In genomic region chr2:51278356-51278755, GRCm38 (mm10) we compare ENCODE assay signal across 28 mouse cellular contexts.
DNase-seq lines count a peak whose midpoint lies in the region; ATAC-seq lines count a peak whose summit lies in the region.
"Had no signal": no experiment of that assay in that cellular context is flagged by ENCODE, and none has a peak within 500 bp of the region (broad histone marks: within the 10 kb centered on the region; RNA-seq: fewer than 3 reads in every experiment).

No protein-coding gene starts in this region.

- H3K4me3 ChIP-seq in embryonic facial prominence, embryonic 14.5 days (ENCODE audit: low read depth, low read length) = no peak overlapping the region
- H3K4me3 ChIP-seq in embryonic facial prominence, embryonic 10.5 days = no peak overlapping the region
- no peak overlapping the region for H3K4me3 ChIP-seq in embryonic facial prominence, embryonic 15.5 days (replicated peaks)
- H3K4me3 ChIP-seq: forebrain, embryonic 10.5 days; forebrain, embryonic 13.5 days had no signal

- no peak for ATAC-seq in embryonic facial prominence, embryonic 14.5 days (ENCODE audit: low read depth)
- no peak for ATAC-seq in embryonic facial prominence, embryonic 15.5 days (ENCODE audit: insufficient number of reproducible peaks, low FRiP score, low TSS enrichment, low read depth)
- ATAC-seq: activated CD4-positive, CD25-positive, alpha-beta regulatory T cell, adult 4 months; CD4-positive, CD25-positive, alpha-beta regulatory T cell, adult 4 months; forebrain, embryonic 13.5 days; forebrain, embryonic 16.5 days; hindbrain, postnatal 0 days; inflammation-experienced regulatory T-cells, adult 6 months; intestine, embryonic 16.5 days had no signal

- no peaks in the 10 kb centered on the region for H3K36me3 ChIP-seq in embryonic facial prominence, embryonic 14.5 days (ENCODE audit: control insufficient read depth, insufficient read depth, low read length)
- H3K36me3 ChIP-seq in embryonic facial prominence, embryonic 10.5 days (replicated peaks) = no peaks in the 10 kb centered on the region
- H3K36me3 ChIP-seq in embryonic facial prominence, embryonic 15.5 days = no peaks in the 10 kb centered on the region
- H3K36me3 ChIP-seq: forebrain, embryonic 10.5 days had no signal

- H3K9me3 ChIP-seq in embryonic facial prominence, embryonic 14.5 days (ENCODE audit: control insufficient read depth, low read length) = no peaks in the 10 kb centered on the region
- no peaks in the 10 kb centered on the region for H3K9me3 ChIP-seq in embryonic facial prominence, embryonic 10.5 days
- no peaks in the 10 kb centered on the region for H3K9me3 ChIP-seq in embryonic facial prominence, embryonic 15.5 days (replicated peaks)
- H3K9me3 ChIP-seq: forebrain, embryonic 10.5 days; forebrain, embryonic 13.5 days had no signal

- H3K4me1 ChIP-seq in embryonic facial prominence, embryonic 14.5 days (ENCODE audit: control insufficient read depth, insufficient read depth, low read length) = peaks cover 17% of the 10 kb centered on the region
- peaks cover 2% of the 10 kb centered on the region; the same call in 1 of the 2 replicates for H3K4me1 ChIP-seq in embryonic facial prominence, embryonic 10.5 days
- peaks cover 17% of the 10 kb centered on the region; the same call in 1 of the 2 replicates for H3K4me1 ChIP-seq in embryonic facial prominence, embryonic 15.5 days
- H3K4me1 ChIP-seq: forebrain, embryonic 10.5 days; forebrain, embryonic 13.5 days had no signal

- no peaks in the 10 kb centered on the region for H3K27me3 ChIP-seq in embryonic facial prominence, embryonic 14.5 days (replicated peaks; ENCODE audit: control insufficient read depth, insufficient read depth, low read length)
- H3K27me3 ChIP-seq in embryonic facial prominence, embryonic 10.5 days (replicated peaks; ENCODE audit: low read depth, poor library complexity, severe bottlenecking) = no peaks in the 10 kb centered on the region
- H3K27me3 ChIP-seq in embryonic facial prominence, embryonic 15.5 days = no peaks in the 10 kb centered on the region
- H3K27me3 ChIP-seq: forebrain, embryonic 13.5 days had no signal

- no peak overlapping the region for H3K9ac ChIP-seq in embryonic facial prominence, embryonic 14.5 days (ENCODE audit: low read depth, low read length)
- H3K9ac ChIP-seq in embryonic facial prominence, embryonic 15.5 days = no peak overlapping the region
- H3K9ac ChIP-seq: forebrain, embryonic 13.5 days; hindbrain, embryonic 14.5 days had no signal

- DNase-seq in embryonic facial prominence, embryonic 14.5 days (ENCODE audit: low spot score) = peak; percentile 70
- DNase-seq in embryonic facial prominence, embryonic 10.5 days (ENCODE audit: low spot score) = no peak
- peak; percentile 73 for DNase-seq in 3T3-L1 (ENCODE audit: low read depth, low spot score)
- no peak for DNase-seq in left cerebral cortex, adult 18-20 months (ENCODE audit: low spot score in 2 of 2)
- no peak for DNase-seq in gastrocnemius, adult 8-10 months (ENCODE audit: low spot score in 2 of 2)
- DNase-seq: adrenal gland, adult 8-10 months; adrenal gland, postnatal 25 days; B cell, adult 2 months; cerebellum, adult 11-12 months; cerebellum, adult 8-10 months; cerebellum, postnatal 10 days; cerebellum, postnatal 36 days; embryo, embryonic 11 days; gastrocnemius, postnatal 14 days; heart, adult 11 months; heart, postnatal 10 days; heart, postnatal 4 days had no signal

- 0 out of 2 replicates have a peak overlapping the region, but pooled peaks have one; percentile 28 for H3K27ac ChIP-seq in embryonic facial prominence, embryonic 14.5 days (replicated peaks; ENCODE audit: low read depth, low read length)
- no peak overlapping the region for H3K27ac ChIP-seq in embryonic facial prominence, embryonic 10.5 days (replicated peaks)
- peak overlapping the region; percentile 39; the same call in 1 of the 2 replicates for H3K27ac ChIP-seq in embryonic facial prominence, embryonic 15.5 days (replicated peaks)
- H3K27ac ChIP-seq: forebrain, embryonic 10.5 days; forebrain, embryonic 13.5 days; hindbrain, embryonic 14.5 days; hindbrain, postnatal 0 days had no signal

- 63% methylated on average over 4 of the region's 4 CpGs for WGBS in embryonic facial prominence, embryonic 14.5 days
- 87% methylated on average over 4 of the region's 4 CpGs for WGBS in embryonic facial prominence, embryonic 10.5 days
- 63% methylated on average over 4 of the region's 4 CpGs for WGBS in embryonic facial prominence, embryonic 15.5 days

- H3K4me2 ChIP-seq in embryonic facial prominence, embryonic 14.5 days (ENCODE audit: low read depth, low read length) = no peak overlapping the region
- H3K4me2 ChIP-seq in embryonic facial prominence, embryonic 15.5 days (replicated peaks) = no peak overlapping the region
- H3K4me2 ChIP-seq: forebrain, embryonic 13.5 days; heart, embryonic 11.5 days; hindbrain, embryonic 14.5 days had no signal

Comparison
In these comparisons a context has a peak if more than half of its experiments do, and no peak if none do; other contexts are left out.
1. DNase-seq: peak in embryonic facial prominence, embryonic 14.5 days (single experiment) and 3T3-L1 (single experiment); none in embryonic facial prominence, embryonic 10.5 days (single experiment), left cerebral cortex, adult 18-20 months (0 of 2) and gastrocnemius, adult 8-10 months (0 of 2).